Mouse (Mus musculus): ENCODE results near the gene Rexo2.

The Rexo2 gene

GRCm38 (mm10) chr9:48432449-48432848 is 48.0 kb downstream of the Rexo2 start:
- Histone ChIP-seq H3K4me1 (replicated peaks; ENCODE audit: low read depth, low read length) (no peaks in the 10 kb centered on the region), H3K9me3 (ENCODE audit: low read length) (no peaks in the 10 kb centered on the region), H3K27me3 (ENCODE audit: insufficient read depth, low read length) (no peaks in the 10 kb centered on the region), H3K4me3 (replicated peaks; ENCODE audit: low read length) (no peak overlapping the region), H3K36me3 (ENCODE audit: insufficient read depth, low read length) (no peaks in the 10 kb centered on the region)
- TF ChIP-seq CTCF (conservative IDR thresholded peaks at IDR 0.05; ENCODE audit: low read length) = no peak

GRCm38 (mm10) chr9:48427176-48427575 is 53.2 kb downstream of the Rexo2 start:
- no peak overlapping the region for H3K4me3 ChIP-seq (replicated peaks; ENCODE audit: low read length)
- no peaks in the 10 kb centered on the region for H3K9me3 ChIP-seq (ENCODE audit: low read length)
- no peaks in the 10 kb centered on the region for H3K27me3 ChIP-seq (ENCODE audit: insufficient read depth, low read length)
- H3K4me1 ChIP-seq (replicated peaks; ENCODE audit: low read depth, low read length) = no peaks in the 10 kb centered on the region
- no peaks in the 10 kb centered on the region for H3K36me3 ChIP-seq (ENCODE audit: insufficient read depth, low read length)
- TF ChIP-seq POU5F1 (IDR thresholded peaks at IDR 0.05; ENCODE audit: borderline replicate concordance, low read length) (no peak), CTCF (conservative IDR thresholded peaks at IDR 0.05; ENCODE audit: low read length) (no peak), NANOG (IDR thresholded peaks at IDR 0.05; ENCODE audit: borderline replicate concordance, low read length) (no peak)

DNA sequence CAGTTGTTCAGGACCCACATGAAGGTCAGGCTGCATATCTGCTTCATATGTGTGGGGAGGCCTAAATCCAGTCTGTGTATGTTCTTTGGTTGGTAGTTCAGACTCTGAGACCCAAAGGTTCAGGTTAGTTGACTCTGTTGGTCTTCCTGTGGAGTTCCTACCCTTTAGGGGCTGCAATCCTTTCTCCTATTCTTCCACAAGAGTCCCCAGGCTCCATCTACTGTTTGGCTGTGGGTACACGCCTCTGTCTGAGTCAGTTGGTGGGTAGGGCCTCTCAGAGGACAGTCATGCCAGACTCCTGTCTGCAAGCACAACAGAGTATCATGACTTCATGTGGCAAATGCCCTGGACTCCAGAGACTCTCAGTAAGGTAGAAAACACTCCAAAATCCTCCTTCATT is 57.2 kb downstream of the Rexo2 start:
- H3K27me3 ChIP-seq (ENCODE audit: insufficient read depth, low read length) = no peaks in the 10 kb centered on the region
- H3K4me1 ChIP-seq (replicated peaks; ENCODE audit: low read depth, low read length) = no peaks in the 10 kb centered on the region
- TF ChIP-seq CTCF (conservative IDR thresholded peaks at IDR 0.05; ENCODE audit: low read length) (no peak), NANOG (IDR thresholded peaks at IDR 0.05; ENCODE audit: borderline replicate concordance, low read length) (no peak), POU5F1 (IDR thresholded peaks at IDR 0.05; ENCODE audit: borderline replicate concordance, low read length) (no peak)
- no peaks in the 10 kb centered on the region for H3K9me3 ChIP-seq (ENCODE audit: low read length)
- H3K36me3 ChIP-seq (ENCODE audit: insufficient read depth, low read length) = no peaks in the 10 kb centered on the region
- no peak overlapping the region for H3K4me3 ChIP-seq (replicated peaks; ENCODE audit: low read length)

DNA sequence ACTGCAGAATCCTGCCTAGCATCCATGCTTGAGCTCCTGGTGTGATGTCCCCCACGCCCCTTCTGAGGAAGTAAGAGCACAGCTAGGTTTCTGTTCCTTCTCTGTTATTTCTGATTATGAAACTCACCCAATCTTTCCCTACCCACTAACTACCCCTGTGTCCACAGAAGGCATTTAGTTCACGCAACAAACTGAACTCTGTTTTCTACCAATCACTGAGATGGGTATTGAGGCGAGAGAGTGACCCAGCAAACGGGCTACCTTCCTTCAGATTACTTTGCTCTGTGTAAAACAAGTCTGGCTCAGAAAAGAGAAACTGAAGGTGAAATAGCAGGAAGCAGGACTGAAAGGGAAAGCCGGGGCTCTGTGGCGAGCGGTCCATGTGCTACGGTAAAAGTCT is 58.0 kb downstream of the Rexo2 start:
- Histone ChIP-seq H3K27me3 (ENCODE audit: insufficient read depth, low read length) (no peaks in the 10 kb centered on the region), H3K9me3 (ENCODE audit: low read length) (no peaks in the 10 kb centered on the region), H3K36me3 (ENCODE audit: insufficient read depth, low read length) (no peaks in the 10 kb centered on the region), H3K4me3 (replicated peaks; ENCODE audit: low read length) (no peak overlapping the region), H3K4me1 (replicated peaks; ENCODE audit: low read depth, low read length) (no peaks in the 10 kb centered on the region)
- TF ChIP-seq NANOG (IDR thresholded peaks at IDR 0.05; ENCODE audit: borderline replicate concordance, low read length) = no peak
- no peak for TF ChIP-seq POU5F1 (IDR thresholded peaks at IDR 0.05; ENCODE audit: borderline replicate concordance, low read length)
- no peak for TF ChIP-seq CTCF (conservative IDR thresholded peaks at IDR 0.05; ENCODE audit: low read length)

DNA sequence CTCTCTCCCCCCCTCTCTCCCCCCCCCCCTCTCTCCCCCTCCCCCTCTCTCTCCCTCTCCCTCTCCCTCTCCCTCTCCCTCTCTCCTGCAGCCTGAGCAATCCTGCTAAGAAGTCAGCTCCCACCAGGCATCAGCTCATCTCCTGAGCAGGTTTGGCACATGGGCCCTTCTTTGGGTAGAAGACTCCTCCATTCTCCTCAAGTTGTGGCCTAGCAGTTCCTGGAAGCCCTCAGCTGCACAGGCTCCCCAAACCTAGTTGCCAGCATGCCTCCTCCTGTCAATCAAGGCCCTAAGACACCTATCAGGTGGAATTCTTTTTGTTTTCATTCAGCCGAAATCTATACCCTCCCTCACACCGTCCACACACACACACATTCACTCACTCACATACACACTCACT is 58.9 kb downstream of the Rexo2 start:
- TF ChIP-seq POU5F1 (IDR thresholded peaks at IDR 0.05; ENCODE audit: borderline replicate concordance, low read length) (no peak), CTCF (conservative IDR thresholded peaks at IDR 0.05; ENCODE audit: low read length) (no peak)

DNA sequence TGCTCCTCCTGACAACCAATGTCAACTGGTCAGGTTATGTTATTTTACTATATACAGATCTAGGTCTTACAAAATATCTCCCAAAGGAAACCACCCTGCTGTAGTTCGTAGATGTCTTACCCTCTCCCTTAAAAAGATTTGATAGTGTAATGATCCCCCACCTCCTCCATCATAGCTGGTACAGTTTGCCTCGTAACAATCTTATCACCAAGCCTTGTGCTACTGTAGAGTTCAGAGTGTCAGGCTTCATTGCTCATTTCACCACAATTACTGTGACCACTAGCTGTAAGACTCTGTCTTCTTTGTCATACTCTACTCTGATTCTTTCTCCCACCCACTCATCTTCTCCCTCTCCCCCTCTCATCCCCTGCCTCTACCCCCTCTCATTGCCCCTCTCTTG is 59.4 kb downstream of the Rexo2 start:
- TF ChIP-seq CTCF (conservative IDR thresholded peaks at IDR 0.05; ENCODE audit: low read length) (no peak), NANOG (IDR thresholded peaks at IDR 0.05; ENCODE audit: borderline replicate concordance, low read length) (no peak), POU5F1 (IDR thresholded peaks at IDR 0.05; ENCODE audit: borderline replicate concordance, low read length) (no peak)
- no peaks in the 10 kb centered on the region for H3K36me3 ChIP-seq (ENCODE audit: insufficient read depth, low read length)
- no peaks in the 10 kb centered on the region for H3K4me1 ChIP-seq (replicated peaks; ENCODE audit: low read depth, low read length)
- H3K9me3 ChIP-seq (ENCODE audit: low read length) = no peaks in the 10 kb centered on the region
- no peaks in the 10 kb centered on the region for H3K27me3 ChIP-seq (ENCODE audit: insufficient read depth, low read length)
- H3K4me3 ChIP-seq (replicated peaks; ENCODE audit: low read length) = no peak overlapping the region

More for the DNA sequence above, 58.9 kb downstream of the Rexo2 start:
- H3K36me3 ChIP-seq (ENCODE audit: insufficient read depth, low read length) = no peaks in the 10 kb centered on the region
- no peaks in the 10 kb centered on the region for H3K27me3 ChIP-seq (ENCODE audit: insufficient read depth, low read length)
- H3K4me3 ChIP-seq (replicated peaks; ENCODE audit: low read length) = no peak overlapping the region
- H3K4me1 ChIP-seq (replicated peaks; ENCODE audit: low read depth, low read length) = no peaks in the 10 kb centered on the region
- H3K9me3 ChIP-seq (ENCODE audit: low read length) = no peaks in the 10 kb centered on the region

GRCm38 (mm10) chr9:48420437-48420836 is 60.0 kb downstream of the Rexo2 start:
- Histone ChIP-seq H3K36me3 (ENCODE audit: insufficient read depth, low read length) (no peaks in the 10 kb centered on the region), H3K4me3 (replicated peaks; ENCODE audit: low read length) (no peak overlapping the region), H3K4me1 (replicated peaks; ENCODE audit: low read depth, low read length) (no peaks in the 10 kb centered on the region), H3K27me3 (ENCODE audit: insufficient read depth, low read length) (no peaks in the 10 kb centered on the region), H3K9me3 (ENCODE audit: low read length) (no peaks in the 10 kb centered on the region)
- no peak for TF ChIP-seq NANOG (IDR thresholded peaks at IDR 0.05; ENCODE audit: borderline replicate concordance, low read length)
- TF ChIP-seq CTCF (conservative IDR thresholded peaks at IDR 0.05; ENCODE audit: low read length) = no peak
- TF ChIP-seq POU5F1 (IDR thresholded peaks at IDR 0.05; ENCODE audit: borderline replicate concordance, low read length) = no peak

DNA sequence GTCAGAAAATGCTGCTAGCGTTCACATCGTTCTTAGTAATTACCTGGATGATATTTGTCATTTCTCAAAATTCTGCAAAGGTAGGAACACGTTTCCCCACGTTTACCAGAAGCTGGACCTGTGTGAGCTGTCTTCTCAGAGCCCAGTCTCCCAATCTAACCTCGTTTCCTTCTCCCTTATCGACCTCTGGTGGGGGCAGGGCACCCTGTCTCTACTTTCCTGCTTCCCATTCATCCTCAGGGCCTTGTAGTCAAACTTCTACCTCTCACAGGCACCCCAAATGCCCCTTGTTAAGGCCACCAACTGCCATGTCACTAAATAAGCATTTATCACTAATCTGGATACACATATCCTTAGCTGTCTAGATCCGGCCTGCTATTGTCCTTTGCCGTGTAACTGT is 61.6 kb downstream of the Rexo2 start:
- Histone ChIP-seq H3K27me3 (ENCODE audit: insufficient read depth, low read length) (no peaks in the 10 kb centered on the region), H3K36me3 (ENCODE audit: insufficient read depth, low read length) (no peaks in the 10 kb centered on the region), H3K9me3 (ENCODE audit: low read length) (no peaks in the 10 kb centered on the region), H3K4me3 (replicated peaks; ENCODE audit: low read length) (no peak overlapping the region), H3K4me1 (replicated peaks; ENCODE audit: low read depth, low read length) (no peaks in the 10 kb centered on the region)
- TF ChIP-seq POU5F1 (IDR thresholded peaks at IDR 0.05; ENCODE audit: borderline replicate concordance, low read length) (no peak), NANOG (IDR thresholded peaks at IDR 0.05; ENCODE audit: borderline replicate concordance, low read length) (no peak), CTCF (conservative IDR thresholded peaks at IDR 0.05; ENCODE audit: low read length) (no peak)
